Mouse (Mus musculus): ENCODE data around the gene Speer4b. TPM values are rescaled to one million over a fixed set of nuclear protein-coding genes. Genes with fewer than 3 reads are reported as not detected.
"Not testable (repeated sequence)": the region's sequence is repeated elsewhere in the genome, so short reads cannot be mapped to it uniquely, and the experiment has no call there.

Gene Speer4b
- not detected in 2 replicates for polyA plus RNA-seq (2015; fragmentation: Nextera tagmentation; extraction: Ambion mirVana)

GRCm38 (mm10) chr5:27501338-27501737 is at the start of gene Speer4b:
Gene Speer4b, minus strand, starts transcription at chr5:27501438.
- not testable (repeated sequence) for H3K4me2 ChIP-seq; H3K27me3 ChIP-seq; H3K27ac ChIP-seq; H3K9me3 ChIP-seq; H3K4me1 ChIP-seq; H3K36me3 ChIP-seq; H3K4me3 ChIP-seq; H3K9ac ChIP-seq; ATAC-seq (ENCODE audit: borderline replicate concordance, extremely low read depth, low FRiP score, low TSS enrichment)
- 44% methylated on average over 1 of the region's 1 CpGs for WGBS

GRCm38 (mm10) chr5:27549291-27549690 is 48.1 kb upstream of the Speer4b start:
- H3K27me3 ChIP-seq = no peaks in the 10 kb centered on the region
- ATAC-seq (ENCODE audit: borderline replicate concordance, extremely low read depth, low FRiP score, low TSS enrichment) = no peak
- H3K4me2 ChIP-seq = no peak overlapping the region
- no peaks in the 10 kb centered on the region for H3K36me3 ChIP-seq
- H3K4me1 ChIP-seq = no peaks in the 10 kb centered on the region
- H3K27ac ChIP-seq = no peak overlapping the region
- WGBS = 77% methylated on average over 4 of the region's 4 CpGs
- no peak overlapping the region for H3K9ac ChIP-seq
- no peak overlapping the region for H3K4me3 ChIP-seq
- H3K9me3 ChIP-seq = no peaks in the 10 kb centered on the region

- Histone ChIP-seq H3K4me3 (no peak overlapping the region), H3K27me3 (no peaks in the 10 kb centered on the region), H3K27ac (no peak overlapping the region), H3K9me3 (no peaks in the 10 kb centered on the region), H3K36me3 (no peaks in the 10 kb centered on the region), H3K4me2 (no peak overlapping the region), H3K4me1 (no peaks in the 10 kb centered on the region), H3K9ac (no peak overlapping the region)
- 12% methylated on average over 2 of the region's 2 CpGs for WGBS
- ATAC-seq (ENCODE audit: borderline replicate concordance, extremely low read depth, low FRiP score, low TSS enrichment) = no peak
These were observed 43.6 kb upstream of the Speer4b start for GRCm38 (mm10) chr5:27544816-27545270.

- Histone ChIP-seq H3K36me3 (no peaks in the 10 kb centered on the region), H3K4me1 (no peaks in the 10 kb centered on the region), H3K9me3 (no peaks in the 10 kb centered on the region), H3K27me3 (no peaks in the 10 kb centered on the region), H3K9ac (no peak overlapping the region), H3K4me3 (no peak overlapping the region), H3K27ac (no peak overlapping the region), H3K4me2 (no peak overlapping the region)
- ATAC-seq (ENCODE audit: borderline replicate concordance, extremely low read depth, low FRiP score, low TSS enrichment) = no peak
- 77% methylated on average over 1 of the region's 1 CpGs for WGBS
These were observed 25.7 kb upstream of the Speer4b start for GRCm38 (mm10) chr5:27526906-27527305.

GRCm38 (mm10) chr5:27518716-27519115 is 17.5 kb upstream of the Speer4b start:
- no peak for ATAC-seq (ENCODE audit: borderline replicate concordance, extremely low read depth, low FRiP score, low TSS enrichment)
- no peaks in the 10 kb centered on the region for H3K4me1 ChIP-seq
- no peaks in the 10 kb centered on the region for H3K27me3 ChIP-seq
- no peak overlapping the region for H3K27ac ChIP-seq
- H3K4me3 ChIP-seq = no peak overlapping the region
- H3K9me3 ChIP-seq = no peaks in the 10 kb centered on the region
- H3K4me2 ChIP-seq = no peak overlapping the region
- H3K36me3 ChIP-seq = no peaks in the 10 kb centered on the region
- H3K9ac ChIP-seq = no peak overlapping the region

GRCm38 (mm10) chr5:27490942-27491341 is 10.3 kb downstream of the Speer4b start:
- Histone ChIP-seq H3K27ac (no peak overlapping the region), H3K27me3 (no peaks in the 10 kb centered on the region), H3K4me2 (no peak overlapping the region), H3K9ac (no peak overlapping the region), H3K36me3 (no peaks in the 10 kb centered on the region), H3K4me1 (no peaks in the 10 kb centered on the region), H3K4me3 (no peak overlapping the region), H3K9me3 (no peaks in the 10 kb centered on the region)
- ATAC-seq (ENCODE audit: borderline replicate concordance, extremely low read depth, low FRiP score, low TSS enrichment) = no peak
- 65% methylated on average over 4 of the region's 4 CpGs for WGBS

- Histone ChIP-seq H3K9me3 (no peaks in the 10 kb centered on the region), H3K27ac (no peak overlapping the region), H3K4me3 (no peak overlapping the region), H3K27me3 (no peaks in the 10 kb centered on the region), H3K36me3 (no peaks in the 10 kb centered on the region), H3K4me1 (no peaks in the 10 kb centered on the region), H3K4me2 (no peak overlapping the region), H3K9ac (no peak overlapping the region)
- WGBS = 44% methylated on average over 1 of the region's 1 CpGs
- no peak for ATAC-seq (ENCODE audit: borderline replicate concordance, extremely low read depth, low FRiP score, low TSS enrichment)
These were observed 15.1 kb downstream of the Speer4b start for GRCm38 (mm10) chr5:27486138-27486537.

- no peak for ATAC-seq (ENCODE audit: borderline replicate concordance, extremely low read depth, low FRiP score, low TSS enrichment)
- no peaks in the 10 kb centered on the region for H3K4me1 ChIP-seq
- 78% methylated on average over 2 of the region's 2 CpGs for WGBS
These were observed 19.5 kb downstream of the Speer4b start for GRCm38 (mm10) chr5:27481706-27482105.

GRCm38 (mm10) chr5:27474964-27475465 is 26.2 kb downstream of the Speer4b start:
- Histone ChIP-seq H3K4me3 (no peak overlapping the region), H3K4me1 (no peaks in the 10 kb centered on the region), H3K36me3 (no peaks in the 10 kb centered on the region), H3K27ac (no peak overlapping the region), H3K9me3 (no peaks in the 10 kb centered on the region), H3K4me2 (no peak overlapping the region), H3K27me3 (no peaks in the 10 kb centered on the region), H3K9ac (no peak overlapping the region)
- ATAC-seq (ENCODE audit: borderline replicate concordance, extremely low read depth, low FRiP score, low TSS enrichment) = no peak
- WGBS = 70% methylated on average over 4 of the region's 4 CpGs

More at GRCm38 (mm10) chr5:27481706-27482105, 19.5 kb downstream of the Speer4b start:
- H3K4me3 ChIP-seq = no peak overlapping the region
- no peaks in the 10 kb centered on the region for H3K9me3 ChIP-seq
- H3K27me3 ChIP-seq = no peaks in the 10 kb centered on the region
- H3K9ac ChIP-seq = no peak overlapping the region
- no peak overlapping the region for H3K4me2 ChIP-seq
- H3K36me3 ChIP-seq = no peaks in the 10 kb centered on the region
- no peak overlapping the region for H3K27ac ChIP-seq

- Histone ChIP-seq H3K9ac (no peak overlapping the region), H3K36me3 (no peaks in the 10 kb centered on the region), H3K27ac (no peak overlapping the region), H3K27me3 (no peaks in the 10 kb centered on the region), H3K9me3 (no peaks in the 10 kb centered on the region), H3K4me2 (no peak overlapping the region), H3K4me3 (no peak overlapping the region), H3K4me1 (no peaks in the 10 kb centered on the region)
- no peak for ATAC-seq (ENCODE audit: borderline replicate concordance, extremely low read depth, low FRiP score, low TSS enrichment)
- 52% methylated on average over 1 of the region's 1 CpGs for WGBS
These were observed 43.6 kb downstream of the Speer4b start for GRCm38 (mm10) chr5:27457686-27458085.

GRCm38 (mm10) chr5:27456981-27457380 is 44.3 kb downstream of the Speer4b start:
- H3K27me3 ChIP-seq = no peaks in the 10 kb centered on the region
- WGBS = 73% methylated on average over 1 of the region's 1 CpGs
- H3K36me3 ChIP-seq = no peaks in the 10 kb centered on the region
- H3K4me3 ChIP-seq = no peak overlapping the region
- no peaks in the 10 kb centered on the region for H3K9me3 ChIP-seq
- H3K4me2 ChIP-seq = no peak overlapping the region
- H3K9ac ChIP-seq = no peak overlapping the region
- no peaks in the 10 kb centered on the region for H3K4me1 ChIP-seq
- no peak overlapping the region for H3K27ac ChIP-seq
- ATAC-seq (ENCODE audit: borderline replicate concordance, extremely low read depth, low FRiP score, low TSS enrichment) = no peak

GRCm38 (mm10) chr5:27454386-27454785 is 46.9 kb downstream of the Speer4b start:
- Histone ChIP-seq H3K4me2 (no peak overlapping the region), H3K9me3 (no peaks in the 10 kb centered on the region), H3K27ac (no peak overlapping the region), H3K4me1 (no peaks in the 10 kb centered on the region), H3K9ac (no peak overlapping the region), H3K27me3 (no peaks in the 10 kb centered on the region), H3K36me3 (no peaks in the 10 kb centered on the region), H3K4me3 (no peak overlapping the region)
- no peak for ATAC-seq (ENCODE audit: borderline replicate concordance, extremely low read depth, low FRiP score, low TSS enrichment)
- WGBS = 82% methylated on average over 3 of the region's 3 CpGs
